Mouse (Mus musculus) cerebellum, adult 2 months (tissue): ENCODE measurements at regions not wholly inside any gene's neighbourhood (a gene's known extent, or its start where the extent isn't known, plus 50 kb on each side); places are given as distances from the start of the nearest gene placed in this dataset.

Source experiments
- CTCF ChIP-seq: fragments of 200-500 bp; IDR thresholded peaks from 2 replicates; pipeline ENCODE4 v1.5.1; 2011; ENCODE audit warnings: low read depth, mild to moderate bottlenecking, control low read depth, low read length, moderate library complexity, borderline replicate concordance; ENCODE audit not compliant: insufficient read depth
- POLR2A ChIP-seq: fragments of 200-500 bp; IDR thresholded peaks from 2 replicates; pipeline ENCODE4 v1.6.1; 2011; ENCODE audit warnings: low read length, control low read depth, borderline replicate concordance; ENCODE audit not compliant: insufficient read depth

DNA sequence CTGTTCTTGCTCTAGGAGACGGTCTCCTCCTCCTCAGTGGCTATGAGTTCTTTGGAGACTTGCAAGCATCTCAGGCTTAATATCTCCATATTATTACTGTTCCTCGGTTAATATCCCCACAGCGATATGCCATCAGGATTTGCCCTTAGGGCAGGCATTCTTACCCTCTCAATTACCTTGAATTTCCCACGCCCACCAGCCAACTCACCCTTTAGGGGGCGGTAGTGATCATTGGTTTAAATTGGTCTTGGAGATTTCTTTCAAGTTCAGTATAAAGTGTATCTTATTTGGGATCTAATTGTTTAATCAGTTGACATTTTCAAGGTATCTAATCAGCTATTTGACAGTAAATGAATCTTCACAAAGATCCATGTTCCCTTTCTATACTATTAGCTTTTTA, 162.5 kb downstream of the Emp1 start:
- peak; percentile 41; the same call in 1 of the 2 replicates for TF ChIP-seq CTCF
- no peak for TF ChIP-seq POLR2A
